Mouse (Mus musculus): ENCODE results near the gene Ptbp1.

DNA sequence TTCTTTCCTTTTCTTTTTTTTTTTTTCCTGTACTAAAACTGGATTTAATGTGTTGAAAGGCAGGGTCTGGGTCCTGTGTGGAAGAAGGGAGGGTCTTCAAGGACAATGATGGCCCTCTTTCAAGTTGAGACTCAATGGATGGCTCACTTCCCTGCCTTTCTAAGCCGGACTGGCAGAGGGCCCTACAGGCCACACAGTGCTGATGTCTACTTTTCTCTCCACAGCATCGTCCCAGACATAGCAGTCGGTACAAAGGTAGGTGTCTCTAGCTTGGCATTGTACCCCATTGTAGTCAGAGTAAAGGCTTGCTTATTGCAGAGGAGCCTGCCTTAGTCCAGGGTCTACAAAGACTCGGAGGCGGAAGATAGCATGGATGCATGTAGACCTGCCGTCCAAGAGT is 2.1 kb downstream of the Ptbp1 start:
- TF ChIP-seq CTCF (IDR thresholded peaks at IDR 0.05; ENCODE audit: control insufficient read depth, insufficient read depth, low read length): no peak
- no peak for TF ChIP-seq POLR2A (IDR thresholded peaks at IDR 0.05; ENCODE audit: borderline replicate concordance, control insufficient read depth, low read depth, low read length)
